29 mouse cellular contexts compared by ENCODE assay signal in genomic region chr11:45085145-45085544, GRCm38 (mm10).
DNase-seq lines count a peak whose midpoint lies in the region; ATAC-seq lines count a peak whose summit lies in the region.
"Had no signal": no experiment of that assay in that cellular context is flagged by ENCODE, and none has a peak within 500 bp of the region (broad histone marks: within the 10 kb centered on the region; RNA-seq: fewer than 3 reads in every experiment).

No protein-coding gene starts in this region.

- no peaks in the 10 kb centered on the region for H3K36me3 ChIP-seq in kidney, embryonic 15.5 days
- H3K36me3 ChIP-seq in intestine, embryonic 16.5 days (ENCODE audit: control insufficient read depth, insufficient read depth, low read length) = no peaks in the 10 kb centered on the region
- H3K36me3 ChIP-seq: embryonic facial prominence, embryonic 13.5 days; embryonic facial prominence, embryonic 15.5 days; forebrain, embryonic 10.5 days; forebrain, embryonic 12.5 days; G1E had no signal

- 0 out of 2 replicates have a peak overlapping the region, but pooled peaks have one; percentile 45 for H3K27ac ChIP-seq in kidney, embryonic 15.5 days
- H3K27ac ChIP-seq in intestine, embryonic 16.5 days (ENCODE audit: low read length) = no peak overlapping the region
- H3K27ac ChIP-seq: embryonic facial prominence, embryonic 13.5 days; embryonic facial prominence, embryonic 15.5 days; forebrain, embryonic 10.5 days; forebrain, embryonic 12.5 days had no signal

- ATAC-seq in kidney, embryonic 15.5 days (replicated peaks; ENCODE audit: low FRiP score) = no peak
- peak; percentile 85 for ATAC-seq in intestine, embryonic 16.5 days
- ATAC-seq: activated CD4-positive, CD25-positive, alpha-beta regulatory T cell, adult 4 months; CD4-positive, CD25-positive, alpha-beta regulatory T cell, adult 4 months; forebrain, embryonic 14.5 days; forebrain, embryonic 16.5 days; Patski had no signal

- H3K4me3 ChIP-seq in kidney, embryonic 15.5 days (replicated peaks) = no peak overlapping the region
- no peak overlapping the region for H3K4me3 ChIP-seq in intestine, embryonic 16.5 days (ENCODE audit: low read length)
- H3K4me3 ChIP-seq: embryonic facial prominence, embryonic 13.5 days; embryonic facial prominence, embryonic 15.5 days; erythroblast, embryonic 14.5 days; forebrain, embryonic 10.5 days; forebrain, embryonic 12.5 days had no signal

- no peaks in the 10 kb centered on the region for H3K4me1 ChIP-seq in kidney, embryonic 15.5 days
- no peaks in the 10 kb centered on the region for H3K4me1 ChIP-seq in intestine, embryonic 16.5 days (ENCODE audit: control insufficient read depth, insufficient read depth, low read length)
- H3K4me1 ChIP-seq: forebrain, embryonic 10.5 days; forebrain, embryonic 12.5 days had no signal

- H3K4me2 ChIP-seq in kidney, embryonic 15.5 days = no peak overlapping the region
- H3K4me2 ChIP-seq in intestine, embryonic 16.5 days (ENCODE audit: low read depth, low read length) = no peak overlapping the region
- H3K4me2 ChIP-seq: embryonic facial prominence, embryonic 13.5 days; embryonic facial prominence, embryonic 15.5 days; forebrain, embryonic 12.5 days had no signal

- no peak for DNase-seq in kidney, adult 11 months
- DNase-seq in 3T3-L1 (ENCODE audit: low read depth, low spot score) = peak; percentile 31
- DNase-seq in Muller cell, postnatal 12 days (ENCODE audit: inconsistent ontology term) = peak; percentile 11
- DNase-seq in right cerebral cortex, postnatal 14 days = no peak
- no peak for DNase-seq in urinary bladder, adult 18-20 months (ENCODE audit: low spot score in 2 of 2)
- DNase-seq: adrenal gland, adult 8-10 months; adrenal gland, postnatal 14 days; adrenal gland, postnatal 36 days; B cell, adult 2 months; cerebellum, adult 11-12 months; cerebellum, adult 8-10 months; cerebellum, adult 9-11 months; cerebellum, postnatal 14 days; cerebellum, postnatal 36 days; embryo, embryonic 11 days had no signal

- no peak overlapping the region for H3K9ac ChIP-seq in kidney, embryonic 15.5 days
- H3K9ac ChIP-seq in intestine, embryonic 16.5 days (ENCODE audit: low read depth, low read length) = no peak overlapping the region
- H3K9ac ChIP-seq: embryonic facial prominence, embryonic 13.5 days; embryonic facial prominence, embryonic 15.5 days; forebrain, embryonic 12.5 days had no signal

- no peaks in the 10 kb centered on the region for H3K9me3 ChIP-seq in kidney, embryonic 15.5 days (replicated peaks)
- H3K9me3 ChIP-seq in intestine, embryonic 16.5 days (ENCODE audit: control insufficient read depth, low read length) = no peaks in the 10 kb centered on the region
- H3K9me3 ChIP-seq: embryonic facial prominence, embryonic 13.5 days; embryonic facial prominence, embryonic 15.5 days; forebrain, embryonic 10.5 days; forebrain, embryonic 12.5 days; G1E had no signal

- H3K27me3 ChIP-seq in kidney, embryonic 15.5 days = no peaks in the 10 kb centered on the region
- no peaks in the 10 kb centered on the region for H3K27me3 ChIP-seq in intestine, embryonic 16.5 days (replicated peaks; ENCODE audit: control insufficient read depth, insufficient read depth, low read length)
- H3K27me3 ChIP-seq: CH12.LX; embryonic facial prominence, embryonic 15.5 days; forebrain, embryonic 12.5 days; Patski had no signal

Comparison
In these comparisons a context has a peak if more than half of its experiments do, and no peak if none do; other contexts are left out.
1. DNase-seq: peak in 3T3-L1 (single experiment) and Muller cell, postnatal 12 days (single experiment); none in kidney, adult 11 months (single experiment), right cerebral cortex, postnatal 14 days (single experiment) and urinary bladder, adult 18-20 months (0 of 2).